Mouse (Mus musculus): ENCODE measurements around the gene Mrps16. TPM values are rescaled to one million over a fixed set of nuclear protein-coding genes. Genes with fewer than 3 reads are reported as not detected.

The Mrps16 gene
- polyA plus RNA-seq, 1 experiment from 2014 or later: 72.5 TPM

DNA sequence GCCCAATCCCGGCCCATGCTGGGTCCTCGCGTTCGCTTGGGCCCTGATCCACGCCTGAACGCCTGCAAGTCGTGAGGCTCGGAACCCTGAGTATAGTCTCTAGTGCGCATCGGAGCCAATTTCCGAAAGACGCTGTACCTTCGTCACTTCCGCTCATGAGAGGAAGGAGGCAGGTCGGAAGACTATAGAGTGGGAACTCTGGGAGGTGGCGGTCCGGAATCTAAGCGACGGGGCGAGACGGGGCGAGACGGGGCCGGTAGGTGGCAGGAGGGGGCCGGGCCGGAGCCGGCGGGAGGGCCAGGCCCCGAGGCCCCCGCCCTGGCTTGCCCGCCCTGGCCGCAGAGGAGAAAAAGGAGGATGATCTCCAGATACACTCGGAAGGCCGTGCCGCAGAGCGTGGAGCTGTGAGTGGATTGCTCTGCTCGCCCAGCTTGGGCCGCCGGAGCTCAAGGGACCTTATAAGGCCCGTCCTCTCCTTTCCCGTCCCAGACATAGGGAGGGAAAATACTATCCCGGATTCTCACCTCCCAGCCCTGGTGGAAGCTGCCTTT is 45.4 kb downstream of the Mrps16 start, which contains the start of the genes Ecd and Fam149b:
TSS of gene Ecd (minus strand) at position 131 of the 551 bp plus-strand sequence.
TSS of gene Fam149b (plus strand) at position 172 of the 551 bp plus-strand sequence.
- Histone ChIP-seq H3K27ac (replicated peaks) (peak within 1 kb of the TSS; percentile 96), H3K9me3 (replicated peaks) (no peaks in the 10 kb centered on the region), H3K9ac (replicated peaks) (peak within 1 kb of the TSS; percentile 96), H3K4me1 (peaks cover 34% of the 10 kb centered on the region), H3K36me3 (peaks cover 30% of the 10 kb centered on the region), H3K27me3 (replicated peaks) (no peaks in the 10 kb centered on the region), H3K4me2 (peak within 1 kb of the TSS; percentile 72), H3K4me3 (replicated peaks) (peak within 1 kb of the TSS; percentile 93)
- peak; percentile 99 for ATAC-seq (ENCODE audit: low FRiP score)
- WGBS: under 1% methylated on average over 41 of the region's 42 CpGs

DNA sequence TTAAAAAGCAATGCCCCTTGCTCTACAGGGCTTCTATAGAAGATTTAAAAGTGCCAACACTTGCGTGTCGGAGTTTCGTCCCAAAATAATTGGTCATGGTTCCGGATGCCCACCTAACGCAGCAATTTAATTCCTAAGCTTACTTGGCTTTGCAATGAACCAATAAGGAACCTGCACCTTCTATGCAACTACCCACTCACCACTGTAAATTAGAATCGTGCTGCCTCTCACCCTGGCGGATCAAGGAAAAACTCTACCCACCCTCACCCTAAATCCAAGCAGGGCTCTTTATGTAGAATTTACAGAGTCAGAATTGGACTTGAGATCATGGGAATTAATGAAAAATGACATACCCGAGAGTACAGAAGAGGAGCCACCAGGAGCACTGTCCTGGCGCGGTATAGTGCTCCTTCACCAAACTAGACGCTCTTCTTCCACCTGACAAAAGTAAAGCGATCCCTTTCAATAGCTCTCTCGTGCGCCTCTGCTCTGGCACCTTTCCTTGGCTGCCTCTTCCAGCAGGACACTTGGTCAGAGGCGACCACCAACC is 45.9 kb downstream of the Mrps16 start:
- 5% methylated on average over 15 of the region's 15 CpGs for WGBS
- H3K4me2 ChIP-seq: peak overlapping the region; percentile 72

DNA sequence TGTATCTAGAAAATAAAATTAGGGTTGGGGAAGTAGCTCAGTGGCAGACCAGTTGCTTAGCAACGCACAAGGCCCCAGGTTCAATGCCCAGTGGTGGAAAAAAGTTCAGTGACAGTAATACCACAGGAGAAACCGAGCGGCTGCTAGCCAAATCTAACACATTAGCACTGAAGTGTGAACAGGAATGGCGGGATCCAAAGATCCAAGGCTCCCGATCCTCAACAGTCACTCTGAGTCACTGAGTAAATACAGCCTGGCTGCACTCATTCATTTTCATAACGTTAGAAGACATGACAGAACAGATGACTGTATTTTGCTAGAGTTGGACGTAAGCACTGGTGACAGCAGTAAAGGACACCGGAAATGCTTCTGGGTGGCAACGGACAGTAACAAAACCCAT is 47.5 kb downstream of the Mrps16 start:
- Histone ChIP-seq H3K27me3 (replicated peaks) (no peaks in the 10 kb centered on the region), H3K9ac (replicated peaks) (no peak overlapping the region), H3K36me3 (peaks cover 36% of the 10 kb centered on the region), H3K9me3 (replicated peaks) (no peaks in the 10 kb centered on the region), H3K4me2 (no peak overlapping the region), H3K27ac (replicated peaks) (no peak overlapping the region), H3K4me3 (replicated peaks) (no peak overlapping the region), H3K4me1 (peaks cover 34% of the 10 kb centered on the region)
- ATAC-seq (ENCODE audit: low FRiP score): no peak
- 89% methylated on average over 9 of the region's 9 CpGs for WGBS

More for the DNA sequence above, 45.9 kb downstream of the Mrps16 start:
- H3K27ac ChIP-seq (replicated peaks): peak overlapping the region; percentile 96
- peaks cover 28% of the 10 kb centered on the region for H3K36me3 ChIP-seq
- peak overlapping the region; percentile 93 for H3K4me3 ChIP-seq (replicated peaks)
- no peaks in the 10 kb centered on the region for H3K27me3 ChIP-seq (replicated peaks)
- H3K9ac ChIP-seq (replicated peaks): peak overlapping the region; percentile 74
- ATAC-seq (ENCODE audit: low FRiP score): peak; percentile 79
- H3K4me1 ChIP-seq: peaks cover 34% of the 10 kb centered on the region
- no peaks in the 10 kb centered on the region for H3K9me3 ChIP-seq (replicated peaks)

DNA sequence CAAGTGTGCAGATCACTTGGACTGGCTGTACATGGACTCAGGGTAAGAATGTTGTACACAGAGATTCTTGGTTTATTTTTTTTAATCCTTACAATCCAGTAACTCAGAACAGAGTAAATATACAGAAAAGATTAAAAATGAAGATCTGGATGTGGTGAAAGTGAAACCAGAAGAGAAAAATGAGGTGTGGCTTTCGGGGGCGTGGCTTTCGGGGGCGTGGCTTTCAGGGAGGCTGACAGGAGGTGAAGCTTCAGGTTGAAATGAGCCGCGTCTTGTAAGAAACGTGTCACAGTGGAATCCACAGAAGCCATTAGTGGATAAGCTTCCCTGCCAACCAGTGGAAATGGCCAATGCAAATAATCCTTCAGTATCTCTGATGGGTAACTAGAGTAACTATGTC is 52.6 kb downstream of the Mrps16 start:
- no peaks in the 10 kb centered on the region for H3K27me3 ChIP-seq (replicated peaks)
- H3K36me3 ChIP-seq: peaks cover 61% of the 10 kb centered on the region
- H3K4me3 ChIP-seq (replicated peaks): no peak overlapping the region
- WGBS: 85% methylated on average over 7 of the region's 7 CpGs
- no peak overlapping the region for H3K27ac ChIP-seq (replicated peaks)
- H3K4me2 ChIP-seq: no peak overlapping the region
- no peak overlapping the region for H3K9ac ChIP-seq (replicated peaks)
- H3K9me3 ChIP-seq (replicated peaks): no peaks in the 10 kb centered on the region
- ATAC-seq (ENCODE audit: low FRiP score): no peak
- H3K4me1 ChIP-seq: peaks cover 8% of the 10 kb centered on the region

DNA sequence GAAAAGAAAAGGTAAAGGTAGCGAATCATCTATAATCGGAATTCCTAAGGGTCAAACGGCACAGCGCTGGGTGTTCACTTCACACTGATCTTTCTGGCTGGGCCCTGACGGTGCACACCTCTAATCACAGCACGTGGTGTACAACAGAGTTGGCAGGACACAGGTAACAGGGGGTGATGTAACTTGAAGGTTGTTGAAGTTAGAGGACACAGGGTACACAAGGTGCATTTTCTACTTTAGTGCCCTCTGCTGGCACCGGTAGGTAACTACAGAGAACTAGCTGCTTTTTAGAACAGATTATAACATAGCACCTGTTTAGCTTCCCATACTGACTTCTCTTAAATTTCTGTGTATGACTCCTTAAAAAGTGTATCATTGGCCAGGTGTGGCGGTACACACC is 53.3 kb downstream of the Mrps16 start:
- H3K9ac ChIP-seq (replicated peaks): no peak overlapping the region
- H3K4me1 ChIP-seq: peaks cover 1% of the 10 kb centered on the region; the same call in 1 of the 2 replicates
- no peak overlapping the region for H3K27ac ChIP-seq (replicated peaks)
- H3K4me3 ChIP-seq (replicated peaks): no peak overlapping the region
- H3K9me3 ChIP-seq (replicated peaks): no peaks in the 10 kb centered on the region
- no peaks in the 10 kb centered on the region for H3K27me3 ChIP-seq (replicated peaks)
- H3K36me3 ChIP-seq: peaks cover 62% of the 10 kb centered on the region
- 84% methylated on average over 8 of the region's 8 CpGs for WGBS
- no peak for ATAC-seq (ENCODE audit: low FRiP score)
- no peak overlapping the region for H3K4me2 ChIP-seq

- Histone ChIP-seq H3K9me3 (replicated peaks) (no peaks in the 10 kb centered on the region), H3K4me3 (replicated peaks) (no peak overlapping the region), H3K27me3 (replicated peaks) (no peaks in the 10 kb centered on the region), H3K4me2 (no peak overlapping the region), H3K27ac (replicated peaks) (no peak overlapping the region), H3K36me3 (peaks cover 63% of the 10 kb centered on the region), H3K9ac (replicated peaks) (no peak overlapping the region), H3K4me1 (no peaks in the 10 kb centered on the region)
- 96% methylated on average over 5 of the region's 5 CpGs for WGBS
- no peak for ATAC-seq (ENCODE audit: low FRiP score)
Measured at GRCm38 (mm10) chr14:20339415-20339814, 54.0 kb downstream of the Mrps16 start.

Other genes starting within 250 kb of the Mrps16 start
- 1.5 and 4.2 TPM in 2 replicates for gene Kcnk5, start 211.8 kb downstream of the Mrps16 start, polyA plus RNA-seq (2015; fragmentation: Nextera tagmentation; extraction: Ambion mirVana)
- gene Kcnk16, start 124.4 kb downstream of the Mrps16 start, polyA plus RNA-seq (2015; fragmentation: Nextera tagmentation; extraction: Ambion mirVana): 0.19 TPM in 1 of 2 replicates, not detected in the other
- 14.0 and 18.0 TPM in 2 replicates for gene Nudt13, start 98.9 kb downstream of the Mrps16 start, polyA plus RNA-seq (2015; fragmentation: Nextera tagmentation; extraction: Ambion mirVana)
- 48.4 and 51.3 TPM in 2 replicates for gene Ecd, start 45.5 kb downstream of the Mrps16 start, polyA plus RNA-seq (2015; fragmentation: Nextera tagmentation; extraction: Ambion mirVana)
- 40.8 and 41.2 TPM in 2 replicates for gene Fam149b, start 45.5 kb downstream of the Mrps16 start, polyA plus RNA-seq (2015; fragmentation: Nextera tagmentation; extraction: Ambion mirVana)
- 115 and 145 TPM in 2 replicates for gene Dnajc9, start 4.7 kb downstream of the Mrps16 start, polyA plus RNA-seq (2015; fragmentation: Nextera tagmentation; extraction: Ambion mirVana)
- 0.96 and 1.3 TPM in 2 replicates for gene Cfap70, start 58.6 kb upstream of the Mrps16 start, polyA plus RNA-seq (2015; fragmentation: Nextera tagmentation; extraction: Ambion mirVana)
- gene Anxa7, start 86.5 kb upstream of the Mrps16 start, polyA plus RNA-seq (2015; fragmentation: Nextera tagmentation; extraction: Ambion mirVana): 18.0 and 29.8 TPM in 2 replicates
- 0.40 and 0.73 TPM in 2 replicates for gene Mss51, start 103.3 kb upstream of the Mrps16 start, polyA plus RNA-seq (2015; fragmentation: Nextera tagmentation; extraction: Ambion mirVana)
- gene Ppp3cb, start 152.9 kb upstream of the Mrps16 start, polyA plus RNA-seq (2015; fragmentation: Nextera tagmentation; extraction: Ambion mirVana): 79.9 and 89.5 TPM in 2 replicates
- 9.1 and 9.7 TPM in 2 replicates for gene Usp54, start 247.4 kb upstream of the Mrps16 start, polyA plus RNA-seq (2015; fragmentation: Nextera tagmentation; extraction: Ambion mirVana)